Mouse (Mus musculus) kidney, adult 2 months (tissue): ENCODE measurements around the gene Mkrn2.

ENCODE experiments used
- CTCF ChIP-seq: fragments of 200-500 bp; conservative IDR thresholded peaks from 2 replicates; pipeline ENCODE4 v1.5.1; 2011; ENCODE audit warnings: low read depth, mild to moderate bottlenecking, control low read depth, low read length, moderate library complexity, mixed read lengths; ENCODE audit not compliant: insufficient read depth, insufficient read length
- POLR2A ChIP-seq: fragments of 200-500 bp; IDR thresholded peaks from one replicate; pipeline ENCODE4 v1.6.1; 2011; ENCODE audit warnings: low read depth, low read length, control low read depth

GRCm38 (mm10) chr6:115650476-115651427 is 49.0 kb downstream of the Mkrn2 start:
- no peak for TF ChIP-seq POLR2A
- TF ChIP-seq CTCF, result no peak
